Mouse (Mus musculus): Measurements from ENCODE around the gene Ppp1r13l.

Gene Ppp1r13l

DNA sequence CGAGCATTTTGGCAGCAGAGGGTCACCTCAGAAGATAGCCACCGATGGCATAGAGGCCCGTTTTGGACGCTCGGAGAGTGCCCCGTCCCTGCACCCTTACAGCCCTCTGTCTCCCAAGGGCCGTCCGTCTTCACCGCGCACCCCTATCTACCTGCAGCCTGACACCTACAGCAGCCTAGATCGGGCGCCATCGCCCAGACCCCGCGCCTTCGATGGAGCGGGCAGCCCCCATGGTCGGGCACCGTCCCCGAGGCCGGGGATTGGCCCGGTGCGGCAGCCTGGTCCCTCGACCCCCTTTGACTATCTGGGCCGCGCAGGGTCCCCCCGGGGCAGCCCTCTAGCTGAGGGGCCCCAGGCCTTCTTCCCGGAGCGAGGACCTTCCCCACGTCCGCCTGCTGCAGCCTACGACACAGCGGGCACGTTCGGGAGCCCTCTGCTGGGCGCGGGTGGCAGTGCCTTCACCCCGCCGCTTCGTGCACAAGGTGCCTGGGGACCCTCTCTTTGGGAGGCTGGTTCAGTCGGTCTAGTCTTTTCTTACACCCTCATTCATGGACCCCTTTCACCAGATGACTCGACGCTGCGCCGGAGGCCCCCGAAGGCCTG, 10.4 kb downstream of the Ppp1r13l start:
- peak; percentile 90 for DNase-seq

- DNase-seq = no peak
Measured at GRCm38 (mm10) chr7:19373367-19373766, 13.8 kb downstream of the Ppp1r13l start.

DNA sequence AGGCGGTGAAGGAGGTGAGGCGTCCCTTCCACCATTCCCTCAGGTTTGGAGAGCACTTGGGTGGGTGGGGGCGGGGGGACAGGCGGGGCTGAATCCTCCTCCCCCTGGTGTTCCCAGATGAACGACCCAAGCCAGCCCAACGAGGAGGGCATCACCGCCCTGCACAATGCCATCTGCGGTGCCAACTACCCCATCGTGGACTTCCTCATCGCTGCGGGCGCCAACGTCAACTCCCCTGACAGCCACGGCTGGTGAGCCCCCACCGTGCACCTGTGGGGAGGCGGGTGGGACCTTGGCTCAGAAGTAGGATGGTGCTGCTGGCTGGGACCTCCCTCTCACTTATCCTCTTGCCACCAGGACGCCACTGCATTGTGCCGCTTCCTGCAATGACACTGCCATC, 15.8 kb downstream of the Ppp1r13l start:
- DNase-seq = peak; percentile 12

GRCm38 (mm10) chr7:19376019-19376418, 16.5 kb downstream of the Ppp1r13l start:
- no peak for DNase-seq

GRCm38 (mm10) chr7:19378049-19378448, 18.5 kb downstream of the Ppp1r13l start:
- no peak for DNase-seq

DNA sequence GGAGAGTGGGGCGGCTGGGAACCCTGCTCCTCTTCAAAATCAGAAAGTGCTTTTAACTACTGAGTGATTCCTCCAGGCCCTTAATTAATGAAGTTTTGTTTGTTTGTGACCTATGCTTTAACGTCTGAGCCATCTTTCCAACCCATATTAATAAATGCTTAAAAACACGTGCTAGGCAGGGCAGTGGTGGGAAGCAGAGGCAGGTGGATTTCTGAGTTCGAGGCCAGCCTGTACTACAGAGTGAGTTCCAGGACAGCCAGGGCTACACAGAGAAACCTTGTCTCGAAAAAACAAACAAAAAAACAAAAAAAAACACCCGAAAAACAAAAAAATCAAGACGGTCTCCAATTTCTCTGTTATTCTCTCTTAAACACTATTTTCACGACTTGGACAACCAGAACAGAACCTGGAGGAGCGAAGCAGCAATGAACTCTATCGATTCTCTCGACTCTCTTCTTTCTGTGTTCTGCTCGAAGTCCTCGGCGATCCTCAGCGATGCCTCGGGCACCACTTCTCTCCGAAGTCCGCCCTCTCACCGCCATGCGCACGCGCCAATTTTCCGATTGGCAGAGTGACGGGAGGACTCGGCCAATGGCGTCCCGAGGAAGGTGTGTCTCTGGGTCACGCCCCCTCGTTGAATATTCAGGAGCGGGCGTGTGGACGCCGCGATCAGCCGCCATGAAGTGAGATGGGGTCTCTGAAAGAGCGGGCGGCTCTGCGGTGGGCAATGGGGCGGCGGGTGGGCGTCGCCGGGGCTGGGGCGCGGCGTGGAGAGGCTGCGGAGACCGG, 22.0 kb downstream of the Ppp1r13l start, which contains the start of gene Ercc2:
Gene Ercc2, plus strand, starts transcription at position 634 of the 789 bp plus-strand sequence.
- peak; percentile 99 for DNase-seq

DNA sequence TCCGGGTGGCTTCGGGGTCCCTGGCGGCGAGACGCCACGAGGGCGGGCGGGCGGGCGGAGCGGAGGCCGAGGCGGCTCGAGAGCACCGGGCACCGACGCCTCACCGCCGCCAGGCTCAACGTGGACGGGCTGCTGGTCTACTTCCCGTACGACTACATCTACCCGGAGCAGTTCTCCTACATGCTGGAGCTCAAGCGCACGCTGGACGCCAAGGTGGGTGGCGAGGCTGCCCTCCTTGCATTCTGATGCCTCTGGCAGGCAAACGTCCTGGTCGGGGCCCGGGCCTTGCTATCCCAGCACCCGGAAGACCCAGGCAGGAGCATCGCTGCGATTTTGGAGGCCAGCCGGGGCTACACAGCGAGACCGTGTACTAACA, 22.6 kb downstream of the Ppp1r13l start:
- DNase-seq = peak; percentile 60

GRCm38 (mm10) chr7:19383708-19384107, 24.2 kb downstream of the Ppp1r13l start:
- DNase-seq = no peak

DNA sequence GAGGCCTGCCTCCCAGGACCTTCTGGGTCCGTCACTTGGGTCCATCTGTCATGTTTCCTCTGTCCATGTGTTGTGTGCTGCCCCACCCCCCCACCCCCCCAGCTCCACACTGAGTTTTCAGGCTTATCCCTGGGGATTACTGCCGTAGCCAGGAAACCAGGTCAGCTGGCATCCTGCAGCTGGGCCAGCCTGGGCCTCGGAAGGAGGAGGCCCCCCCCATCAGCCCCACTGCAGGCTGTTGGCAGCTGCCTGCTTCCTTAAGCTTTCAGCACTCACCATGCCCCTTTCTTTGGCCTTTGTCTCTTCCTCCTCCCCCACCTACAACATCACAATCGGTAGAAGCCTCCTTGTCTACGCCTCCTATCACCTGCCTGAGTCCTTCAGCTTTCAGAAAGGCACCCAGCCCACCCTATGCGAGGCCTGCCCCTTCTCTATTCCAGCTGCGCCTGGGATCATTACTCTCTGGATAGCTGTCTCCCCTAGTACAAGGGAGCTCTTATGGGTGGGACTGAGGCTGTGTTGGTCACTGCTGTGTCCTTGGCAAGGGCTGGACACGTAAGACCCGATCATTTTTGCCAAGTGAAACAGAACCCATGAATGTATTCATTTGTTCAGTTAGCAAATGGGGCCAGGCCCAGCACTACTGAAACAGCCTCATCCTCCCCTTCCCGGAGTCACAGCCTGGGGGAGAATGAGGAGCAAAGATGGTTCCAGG, 29.3 kb downstream of the Ppp1r13l start:
- no peak for DNase-seq

- DNase-seq = no peak
Measured at GRCm38 (mm10) chr7:19394484-19394883, 34.9 kb downstream of the Ppp1r13l start.

DNA sequence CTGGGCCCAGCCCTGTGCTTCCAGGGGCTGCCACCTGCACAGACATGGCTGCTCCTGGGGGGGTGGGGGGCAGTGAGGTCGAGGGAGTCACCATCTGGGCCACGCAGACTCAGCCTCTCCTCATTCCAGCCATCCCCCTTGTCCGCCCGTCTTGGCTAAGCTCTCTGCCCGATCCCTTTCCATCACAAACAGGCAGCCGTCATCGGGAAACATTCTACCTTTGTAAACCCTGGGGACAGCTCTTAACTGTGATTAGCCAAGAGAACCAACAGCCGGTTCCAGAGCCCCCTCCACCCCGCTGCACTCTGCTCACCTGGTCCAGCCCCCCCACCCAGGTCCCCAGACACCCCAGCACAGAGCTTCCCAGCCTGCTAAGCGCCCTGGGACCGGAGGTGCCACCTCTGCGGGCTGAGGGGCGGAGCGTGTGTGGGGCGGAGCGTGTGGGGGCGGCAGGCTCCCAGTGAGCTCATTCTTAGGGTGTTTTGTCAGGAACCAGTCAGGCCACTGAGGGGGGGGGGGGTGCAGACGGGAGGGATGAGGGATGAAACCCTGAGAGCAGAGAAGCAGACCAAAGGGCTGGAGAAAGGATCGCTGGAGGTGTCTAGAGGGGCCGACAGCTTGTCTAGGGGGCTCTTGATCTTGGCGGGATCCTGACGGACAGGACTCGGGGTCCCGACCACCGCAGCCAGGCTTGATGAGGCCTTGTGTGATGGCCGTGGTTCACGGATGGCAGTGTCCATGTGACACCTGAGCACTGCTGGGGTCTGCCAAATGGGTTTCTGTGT, 40.1 kb downstream of the Ppp1r13l start:
- DNase-seq = peak; percentile 84

DNA sequence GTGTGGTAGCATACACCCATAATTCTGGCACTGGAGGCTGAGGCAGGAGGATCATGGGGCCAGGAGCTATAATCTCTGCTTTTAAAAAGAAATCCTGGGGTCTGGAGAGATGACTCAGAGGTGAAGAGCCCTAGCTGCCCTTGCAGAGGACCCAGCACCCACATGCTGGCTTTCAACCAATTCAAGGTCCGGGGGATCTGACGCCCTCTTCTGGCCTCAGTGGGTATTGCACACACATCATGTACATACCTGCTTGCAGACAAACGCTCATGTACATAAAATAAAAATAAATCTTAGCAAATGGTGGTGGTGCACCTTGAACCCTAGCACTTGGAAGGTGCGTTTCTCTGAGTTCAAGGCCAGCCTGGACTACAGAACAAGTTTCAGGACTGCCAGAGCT, 41.4 kb downstream of the Ppp1r13l start:
- no peak for DNase-seq

- DNase-seq = no peak
Measured at GRCm38 (mm10) chr7:19402535-19403112, 43.1 kb downstream of the Ppp1r13l start.

- DNase-seq = peak; percentile 96
Measured at GRCm38 (mm10) chr7:19403731-19404296, 44.3 kb downstream of the Ppp1r13l start, which contains the start of gene Klc3. Klc3 (minus strand) TSS chr7:19404104.

GRCm38 (mm10) chr7:19404476-19404875, 44.9 kb downstream of the Ppp1r13l start, which contains the start of gene Ckm:
Ckm (plus strand) TSS chr7:19404776.
- no peak for DNase-seq

DNA sequence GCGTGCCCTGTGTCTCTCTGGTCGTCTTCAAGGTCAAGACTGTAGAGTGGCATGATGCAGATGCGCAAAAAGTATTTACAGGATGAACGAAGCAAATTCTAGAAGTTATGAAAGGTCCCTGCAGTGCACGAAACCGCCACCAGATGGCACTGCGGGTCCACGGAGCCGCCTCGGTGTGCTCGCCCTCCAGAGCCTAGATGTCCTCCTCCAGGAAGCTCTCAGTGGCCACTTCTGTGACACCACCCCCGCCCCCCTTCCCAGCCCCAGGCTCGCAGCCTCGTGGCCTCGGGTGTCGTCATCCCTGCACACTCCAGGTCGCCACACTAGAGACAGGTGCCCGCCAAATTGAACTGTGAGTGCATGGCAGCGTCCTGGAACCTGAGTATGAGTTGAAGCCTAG, 45.9 kb downstream of the Ppp1r13l start:
- DNase-seq = peak; percentile 93

DNA sequence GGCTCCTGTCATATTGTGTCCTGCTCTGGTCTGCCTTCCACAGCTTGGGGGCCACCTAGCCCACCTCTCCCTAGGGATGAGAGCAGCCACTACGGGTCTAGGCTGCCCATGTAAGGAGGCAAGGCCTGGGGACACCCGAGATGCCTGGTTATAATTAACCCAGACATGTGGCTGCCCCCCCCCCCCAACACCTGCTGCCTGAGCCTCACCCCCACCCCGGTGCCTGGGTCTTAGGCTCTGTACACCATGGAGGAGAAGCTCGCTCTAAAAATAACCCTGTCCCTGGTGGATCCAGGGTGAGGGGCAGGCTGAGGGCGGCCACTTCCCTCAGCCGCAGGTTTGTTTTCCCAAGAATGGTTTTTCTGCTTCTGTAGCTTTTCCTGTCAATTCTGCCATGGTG, 50.2 kb downstream of the Ppp1r13l start:
- no peak for DNase-seq

DNA sequence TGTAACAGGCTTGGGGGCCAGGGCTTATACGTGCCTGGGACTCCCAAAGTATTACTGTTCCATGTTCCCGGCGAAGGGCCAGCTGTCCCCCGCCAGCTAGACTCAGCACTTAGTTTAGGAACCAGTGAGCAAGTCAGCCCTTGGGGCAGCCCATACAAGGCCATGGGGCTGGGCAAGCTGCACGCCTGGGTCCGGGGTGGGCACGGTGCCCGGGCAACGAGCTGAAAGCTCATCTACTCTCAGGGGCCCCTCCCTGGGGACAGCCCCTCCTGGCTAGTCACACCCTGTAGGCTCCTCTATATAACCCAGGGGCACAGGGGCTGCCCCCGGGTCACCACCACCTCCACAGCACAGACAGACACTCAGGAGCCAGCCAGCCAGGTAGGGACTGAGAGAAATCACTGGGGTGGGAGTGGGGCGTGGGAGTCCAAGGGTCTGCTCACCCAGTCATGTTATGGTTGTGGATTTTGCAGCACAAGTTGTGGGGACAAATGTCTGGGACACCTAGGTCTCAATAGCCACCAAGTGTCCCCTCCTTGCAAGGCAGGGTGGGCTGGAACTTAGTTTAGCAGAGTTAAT, 51.3 kb downstream of the Ppp1r13l start:
- no peak for DNase-seq

GRCm38 (mm10) chr7:19411783-19412182, 52.2 kb downstream of the Ppp1r13l start:
- DNase-seq = no peak

- no peak for DNase-seq
Measured at GRCm38 (mm10) chr7:19413525-19413924, 54.0 kb downstream of the Ppp1r13l start.

DNA sequence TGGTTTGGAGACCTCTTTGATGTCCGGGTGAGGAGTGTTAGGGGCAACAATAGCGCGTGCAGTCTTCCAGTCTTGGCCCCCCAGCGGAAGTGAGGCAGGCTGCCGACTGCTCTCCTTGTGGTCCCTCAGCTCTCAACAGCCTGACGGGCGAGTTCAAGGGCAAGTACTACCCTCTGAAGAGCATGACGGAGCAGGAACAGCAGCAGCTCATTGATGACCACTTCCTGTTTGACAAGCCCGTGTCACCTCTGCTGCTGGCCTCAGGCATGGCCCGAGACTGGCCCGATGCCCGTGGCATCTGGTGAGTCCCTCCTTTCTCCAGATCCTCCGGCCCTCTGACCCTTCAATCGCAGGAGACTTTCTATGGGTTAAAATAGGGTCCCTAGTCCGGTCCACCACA, 57.0 kb downstream of the Ppp1r13l start:
- peak; percentile 38 for DNase-seq

GRCm38 (mm10) chr7:19420121-19420520, 60.6 kb downstream of the Ppp1r13l start:
- DNase-seq = peak; percentile 53
